Mouse (Mus musculus) spleen, adult 2 months (tissue): Measurements from ENCODE around the gene Mul1. TPM values are rescaled to one million over a fixed set of nuclear protein-coding genes. Genes with fewer than 3 reads are reported as not detected.

Source experiments
- DNase-seq, 2 experiments: peaks; one replicate each; pipeline versions ENCODE4 v3.0.0 to v3.0.0-alpha.2; 2012 to 2021; ENCODE audit warnings: low spot score in 2 of 2, low read depth in 1 of 2
- H3K27ac ChIP-seq: fragments of 200-500 bp; 2 replicates; pipeline ENCODE4 v1.5.1; 2012; ENCODE audit warnings: low read length, inconsistent platforms; ENCODE audit not compliant: insufficient read depth
- H3K27me3 ChIP-seq: fragments of 200-500 bp; 2 replicates; pipeline ENCODE4 v1.6.1; 2012; ENCODE audit warnings: mild to moderate bottlenecking, moderate library complexity, low read length, inconsistent platforms; ENCODE audit not compliant: control insufficient read depth, insufficient read depth
- H3K36me3 ChIP-seq: fragments of 200-500 bp; 2 replicates; pipeline ENCODE4 v1.6.1; 2012; ENCODE audit warnings: mild to moderate bottlenecking, low read length, inconsistent platforms; ENCODE audit not compliant: control insufficient read depth, insufficient read depth
- H3K4me1 ChIP-seq: fragments of 200-500 bp; 2 replicates; pipeline ENCODE4 v1.6.1; 2011; ENCODE audit warnings: inconsistent platforms; ENCODE audit not compliant: control insufficient read depth, insufficient read depth, insufficient read length
- H3K4me3 ChIP-seq: fragments of 200-500 bp; 2 replicates; pipeline ENCODE4 v1.5.1; 2011; ENCODE audit warnings: mild to moderate bottlenecking, inconsistent platforms; ENCODE audit not compliant: insufficient read depth, insufficient read length; ENCODE audit errors: extremely low read depth
- CTCF ChIP-seq: fragments of 200-500 bp; IDR thresholded peaks from 2 replicates; pipeline ENCODE4 v1.5.1; 2011; ENCODE audit warnings: mild to moderate bottlenecking, inconsistent platforms; ENCODE audit not compliant: insufficient read depth, insufficient read length, insufficient replicate concordance; ENCODE audit errors: extremely low read depth
- POLR2A ChIP-seq: fragments of 200-500 bp; IDR thresholded peaks from 2 replicates; pipeline ENCODE4 v1.6.1; 2011; ENCODE audit warnings: low read depth, low read length, inconsistent platforms
- WGBS: fragments of 180-500 bp; shearing (Covaris S2); methylation state at CpG from one replicate; pipeline ENCODE4 v1.1.7; 2018; 5-methylcytosine and 5-hydroxymethylcytosine counted together
- polyA plus RNA-seq: library from polyadenylated mRNA; depleted of rRNA; stranded (reverse); fragments of >200 nt; gene quantifications from 2 replicates; pipeline ENCODE4 v1.2.3, GENCODE M21; 2012

Gene Mul1
- polyA plus RNA-seq, 1 experiment: 7.8 TPM

DNA sequence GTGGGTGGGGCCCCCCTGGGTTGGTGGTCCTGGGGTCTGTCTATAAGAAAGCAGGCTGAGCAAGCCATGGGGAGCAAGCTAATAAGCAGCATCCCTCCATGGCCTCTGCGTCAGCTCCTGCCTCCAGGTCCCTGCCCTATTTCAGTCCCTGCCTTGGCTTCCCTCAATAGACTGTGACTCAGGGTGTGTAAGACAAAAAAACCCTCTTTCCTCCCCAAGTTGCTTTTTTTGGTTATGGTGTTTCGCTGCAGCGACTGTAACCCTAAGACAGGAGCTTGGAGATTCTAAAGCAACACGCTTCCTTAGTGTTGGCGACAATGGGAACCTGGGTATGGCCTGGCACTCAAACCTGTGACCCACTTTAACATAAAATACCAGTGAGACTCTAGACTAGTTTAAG lies 27.0 kb downstream of the Mul1 start:
- DNase-seq: no peak

DNA sequence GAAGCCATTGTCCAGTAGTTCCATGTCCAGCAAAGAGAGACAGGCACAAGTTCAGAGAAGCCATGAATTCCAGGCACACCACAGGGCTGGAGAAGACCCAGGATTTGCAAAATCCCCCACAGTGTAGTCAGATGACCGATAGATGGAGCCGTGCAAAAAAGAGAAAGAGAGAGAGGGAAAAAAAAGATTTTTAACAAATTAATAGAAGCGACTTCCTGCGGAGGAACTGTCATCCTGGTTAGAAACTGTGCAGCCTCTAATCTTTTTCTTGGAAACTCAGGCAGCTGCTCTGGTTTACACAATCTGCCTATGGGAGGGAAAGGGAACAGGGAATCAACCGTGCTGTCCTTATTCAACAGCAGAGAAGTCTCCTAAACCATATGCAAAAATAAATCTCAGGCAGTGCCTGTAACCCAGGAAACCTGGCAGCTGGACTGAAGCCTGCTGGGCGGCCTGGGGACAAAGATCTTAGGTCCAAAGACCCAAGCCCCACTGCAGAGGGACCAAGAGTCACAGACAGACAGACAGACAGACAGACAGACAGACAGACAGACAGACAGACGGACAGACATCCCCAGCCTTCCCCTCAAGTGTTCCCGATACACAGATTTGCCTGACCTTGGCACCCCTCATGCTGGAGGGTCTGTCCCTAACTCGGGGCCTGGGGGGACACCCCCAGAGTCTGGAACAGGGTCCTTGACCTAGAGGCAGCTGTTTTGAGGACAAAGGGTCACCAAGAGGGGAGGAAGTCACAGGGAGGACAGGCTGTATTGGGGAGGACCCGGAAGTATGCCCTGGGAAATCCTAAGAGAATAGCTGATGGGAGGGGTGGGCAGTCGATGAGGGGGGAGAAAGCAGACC lies 28.7 kb downstream of the Mul1 start:
- Histone ChIP-seq H3K36me3 (no peaks in the 10 kb centered on the region), H3K4me1 (peaks cover 15% of the 10 kb centered on the region), H3K4me3 (no peak overlapping the region), H3K27me3 (peaks cover 2% of the 10 kb centered on the region; the same call in 1 of the 2 replicates), H3K27ac (no peak overlapping the region; the same call in 1 of the 2 replicates)
- no peak for DNase-seq
- TF ChIP-seq POLR2A (no peak), CTCF (no peak)
- 2% methylated on average over 11 of the region's 11 CpGs for WGBS

More for the DNA sequence above, 27.0 kb downstream of the Mul1 start:
- no peak overlapping the region for H3K27ac ChIP-seq
- TF ChIP-seq POLR2A: no peak
- TF ChIP-seq CTCF: no peak
- peaks cover 3% of the 10 kb centered on the region for H3K27me3 ChIP-seq
- 90% methylated on average over 5 of the region's 5 CpGs for WGBS
- H3K36me3 ChIP-seq: no peaks in the 10 kb centered on the region
- peaks cover 15% of the 10 kb centered on the region for H3K4me1 ChIP-seq
- H3K4me3 ChIP-seq: no peak overlapping the region

- Histone ChIP-seq H3K27ac (no peak overlapping the region), H3K4me3 (no peak overlapping the region), H3K36me3 (no peaks in the 10 kb centered on the region), H3K4me1 (peaks cover 15% of the 10 kb centered on the region), H3K27me3 (0 out of 2 replicates have a peak, but pooled peaks cover under 1% of the 10 kb centered on the region)
- WGBS: 6% methylated on average over 11 of the region's 11 CpGs
- peak; percentile 49 to 63 for DNase-seq
- no peak for TF ChIP-seq POLR2A
- no peak for TF ChIP-seq CTCF
Observed at GRCm38 (mm10) chr4:138463832-138464487, 29.5 kb downstream of the Mul1 start.

- DNase-seq: no peak
- Histone ChIP-seq H3K4me1 (peaks cover 15% of the 10 kb centered on the region), H3K36me3 (no peaks in the 10 kb centered on the region), H3K27me3 (no peaks in the 10 kb centered on the region), H3K4me3 (no peak overlapping the region), H3K27ac (no peak overlapping the region)
- TF ChIP-seq CTCF: no peak
- no peak for TF ChIP-seq POLR2A
- WGBS: 3% methylated on average over 21 of the region's 22 CpGs
Observed at GRCm38 (mm10) chr4:138464667-138465353, 30.3 kb downstream of the Mul1 start.

DNA sequence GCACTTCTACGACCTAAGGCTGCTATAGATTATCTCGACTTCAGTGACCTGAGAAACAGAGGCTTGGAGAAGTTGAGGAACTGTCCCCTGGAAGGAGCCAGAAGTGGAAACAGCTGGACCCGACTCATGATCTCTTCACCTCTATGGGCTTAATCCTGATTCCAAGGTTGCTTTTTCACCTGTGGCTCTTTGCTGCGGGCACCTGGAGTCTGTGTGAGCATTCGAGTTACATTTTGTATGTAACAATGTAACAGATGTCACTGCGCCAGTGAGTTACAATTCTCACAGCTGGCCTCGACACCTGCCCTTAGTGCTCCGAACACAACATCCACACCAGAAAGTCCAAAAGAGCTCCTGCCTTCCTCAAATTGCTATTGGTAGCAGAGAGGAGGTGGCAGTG lies 31.0 kb downstream of the Mul1 start:
- DNase-seq: no peak
- Histone ChIP-seq H3K27me3 (no peaks in the 10 kb centered on the region), H3K4me3 (no peak overlapping the region), H3K27ac (no peak overlapping the region), H3K36me3 (no peaks in the 10 kb centered on the region), H3K4me1 (peaks cover 15% of the 10 kb centered on the region)
- TF ChIP-seq POLR2A (no peak), CTCF (no peak)
- 34% methylated on average over 8 of the region's 8 CpGs for WGBS

DNA sequence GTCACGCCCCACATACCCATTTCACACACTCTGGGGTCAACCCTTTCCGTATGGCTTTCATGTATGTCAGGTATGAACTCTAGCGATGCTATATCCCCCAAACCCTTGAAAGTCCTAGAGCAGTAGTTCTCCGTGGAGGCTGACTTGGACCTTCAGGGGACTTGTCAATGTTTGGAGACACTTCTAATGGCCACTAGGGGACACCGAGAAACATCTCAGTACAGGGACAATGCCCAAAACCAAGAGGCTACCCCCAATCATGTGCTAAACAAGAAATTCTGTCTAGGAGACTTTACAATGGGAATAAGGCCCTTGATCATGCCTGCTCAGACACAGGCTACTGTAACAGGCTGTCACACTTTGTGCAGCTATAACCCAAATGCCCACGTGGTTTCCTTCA lies 32.2 kb downstream of the Mul1 start:
- Histone ChIP-seq H3K27ac (no peak overlapping the region), H3K36me3 (no peaks in the 10 kb centered on the region), H3K4me3 (no peak overlapping the region), H3K27me3 (no peaks in the 10 kb centered on the region), H3K4me1 (peaks cover 15% of the 10 kb centered on the region)
- 67% methylated on average over 6 of the region's 6 CpGs for WGBS
- no peak for DNase-seq
- no peak for TF ChIP-seq POLR2A

- H3K27me3 ChIP-seq: no peaks in the 10 kb centered on the region
- no peak for DNase-seq
- H3K4me1 ChIP-seq: peaks cover 15% of the 10 kb centered on the region
- no peak overlapping the region for H3K27ac ChIP-seq
- 86% methylated on average over 5 of the region's 5 CpGs for WGBS
- H3K36me3 ChIP-seq: no peaks in the 10 kb centered on the region
- H3K4me3 ChIP-seq: no peak overlapping the region
- TF ChIP-seq POLR2A: no peak
- no peak for TF ChIP-seq CTCF
Observed at GRCm38 (mm10) chr4:138467451-138467850, 33.0 kb downstream of the Mul1 start.
